Mouse (Mus musculus) lung, adult 2 months (tissue): ENCODE results near the gene Fam13c.

Source experiments
- CTCF ChIP-seq: fragments of 200-500 bp; IDR thresholded peaks from 2 replicates; pipeline ENCODE4 v1.5.1; 2011; ENCODE audit warnings: mild to moderate bottlenecking, low read length, control low read depth; ENCODE audit not compliant: insufficient read depth
- POLR2A ChIP-seq: fragments of 200-500 bp; IDR thresholded peaks from 2 replicates; pipeline ENCODE4 v1.6.1; 2011; ENCODE audit warnings: low read depth, mild to moderate bottlenecking, control low read depth, low read length, borderline replicate concordance; ENCODE audit errors: extremely low read depth

- TF ChIP-seq POLR2A (no peak), CTCF (no peak)
Measured at GRCm38 (mm10) chr10:70477741-70478145, 37.5 kb downstream of the Fam13c start.
